Mouse (Mus musculus): ENCODE measurements around the gene Emd. TPM values are rescaled to one million over a fixed set of nuclear protein-coding genes. Genes with fewer than 3 reads are reported as not detected.
A peak's percentile ranks its signal among the peaks of the same experiment; 100 is the strongest.

Emd gene
- polyA plus RNA-seq, 1 experiment from 2014 or later: 30.7 TPM

- H3K36me3 ChIP-seq (ENCODE audit: control insufficient read depth, insufficient read depth, low read length): peaks cover 37% of the 10 kb centered on the region
- 16% methylated on average over 3 of the region's 3 CpGs for WGBS
- ATAC-seq (replicated peaks; ENCODE audit: low FRiP score, low TSS enrichment, low read depth): peak; percentile 34
Measured at GRCm38 (mm10) chrX:74244614-74245083, 9.8 kb upstream of the Emd start.

GRCm38 (mm10) chrX:74245107-74245506 is 9.4 kb upstream of the Emd start:
- ATAC-seq (replicated peaks; ENCODE audit: low FRiP score, low TSS enrichment, low read depth) (no peak), DNase-seq (ENCODE audit: low spot score) (no peak)
- H3K4me3 ChIP-seq (ENCODE audit: low read depth, low read length): peak overlapping the region; percentile 59
- H3K4me1 ChIP-seq (replicated peaks; ENCODE audit: control insufficient read depth, insufficient read depth, low read length): no peaks in the 10 kb centered on the region; the same call in 1 of the 2 replicates
- H3K36me3 ChIP-seq (ENCODE audit: control insufficient read depth, insufficient read depth, low read length): peaks cover 33% of the 10 kb centered on the region
- 28% methylated on average over 1 of the region's 1 CpGs for WGBS
- peak overlapping the region; percentile 62 for H3K4me2 ChIP-seq (ENCODE audit: low read length)
- peak overlapping the region; percentile 75 for H3K9ac ChIP-seq (ENCODE audit: low read length)
- H3K27ac ChIP-seq (ENCODE audit: low read depth): peak overlapping the region; percentile 91
- no peaks in the 10 kb centered on the region for H3K27me3 ChIP-seq (replicated peaks; ENCODE audit: control insufficient read depth, insufficient read depth, low read length)
- no peaks in the 10 kb centered on the region for H3K9me3 ChIP-seq (ENCODE audit: control insufficient read depth, low read length)

More at GRCm38 (mm10) chrX:74244614-74245083, 9.8 kb upstream of the Emd start:
- peak; percentile 62 for DNase-seq (ENCODE audit: low spot score)
- Histone ChIP-seq H3K4me3 (ENCODE audit: low read depth, low read length) (peak overlapping the region; percentile 59), H3K9me3 (ENCODE audit: control insufficient read depth, low read length) (no peaks in the 10 kb centered on the region), H3K27ac (ENCODE audit: low read depth) (peak overlapping the region; percentile 91), H3K27me3 (replicated peaks; ENCODE audit: control insufficient read depth, insufficient read depth, low read length) (no peaks in the 10 kb centered on the region), H3K4me2 (ENCODE audit: low read length) (peak overlapping the region; percentile 62), H3K4me1 (replicated peaks; ENCODE audit: control insufficient read depth, insufficient read depth, low read length) (no peaks in the 10 kb centered on the region; the same call in 1 of the 2 replicates), H3K9ac (ENCODE audit: low read length) (peak overlapping the region; percentile 75)

DNA sequence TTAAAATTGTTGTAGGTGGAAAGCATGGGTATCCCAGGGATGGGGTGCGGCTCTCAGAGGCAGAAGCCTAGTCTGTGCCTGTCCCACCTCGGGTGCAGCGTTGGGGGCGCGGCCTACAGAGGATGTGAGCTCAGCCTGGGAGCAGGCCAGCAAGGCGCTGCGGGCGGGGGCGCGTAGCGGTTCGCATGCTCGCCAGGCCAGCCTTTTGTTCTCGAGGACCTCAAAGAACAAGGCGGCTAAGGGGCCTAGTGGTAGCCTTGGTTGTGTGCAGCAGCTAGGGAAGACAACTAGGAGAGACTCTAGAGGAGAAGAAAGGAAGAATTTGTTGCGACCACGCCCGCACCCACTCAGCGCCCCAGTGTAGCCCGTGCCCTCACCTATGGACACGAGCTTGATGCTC is 8.8 kb upstream of the Emd start:
- peak overlapping the region; percentile 62 for H3K4me2 ChIP-seq (ENCODE audit: low read length)
- peaks cover 27% of the 10 kb centered on the region for H3K36me3 ChIP-seq (ENCODE audit: control insufficient read depth, insufficient read depth, low read length)
- WGBS: 25% methylated on average over 21 of the region's 21 CpGs
- H3K9ac ChIP-seq (ENCODE audit: low read length): peak overlapping the region; percentile 75
- H3K9me3 ChIP-seq (ENCODE audit: control insufficient read depth, low read length): no peaks in the 10 kb centered on the region
- peak; percentile 26 for ATAC-seq (replicated peaks; ENCODE audit: low FRiP score, low TSS enrichment, low read depth)
- no peaks in the 10 kb centered on the region; the same call in 1 of the 2 replicates for H3K4me1 ChIP-seq (replicated peaks; ENCODE audit: control insufficient read depth, insufficient read depth, low read length)
- peak overlapping the region; percentile 59 for H3K4me3 ChIP-seq (ENCODE audit: low read depth, low read length)
- peak overlapping the region; percentile 91 for H3K27ac ChIP-seq (ENCODE audit: low read depth)
- DNase-seq (ENCODE audit: low spot score): peak; percentile 83
- no peaks in the 10 kb centered on the region for H3K27me3 ChIP-seq (replicated peaks; ENCODE audit: control insufficient read depth, insufficient read depth, low read length)

DNA sequence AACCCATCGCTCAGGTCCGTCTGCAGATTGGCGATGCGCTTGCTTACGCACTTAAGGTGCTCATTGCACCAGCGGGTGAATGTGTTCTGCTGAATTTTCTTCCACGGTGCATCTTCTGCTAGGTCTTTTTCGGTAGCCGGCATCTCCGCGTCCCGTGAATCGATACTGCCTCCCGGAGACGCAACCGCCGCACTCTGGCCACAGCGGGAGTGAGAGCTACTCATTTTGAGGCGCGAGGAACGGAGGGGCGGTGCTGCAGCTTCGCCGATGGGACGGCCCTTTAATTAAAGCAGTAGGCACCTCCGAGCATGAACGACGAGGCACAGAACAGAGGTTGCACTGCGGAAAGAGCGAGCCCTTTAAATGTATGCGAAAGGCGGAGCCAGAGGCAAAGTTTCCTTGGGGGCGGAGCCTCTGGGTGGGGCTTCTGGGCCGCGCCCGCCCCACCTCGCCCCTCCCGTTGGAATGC is 8.2 kb upstream of the Emd start:
- Histone ChIP-seq H3K4me2 (ENCODE audit: low read length) (peak overlapping the region; percentile 62), H3K4me3 (ENCODE audit: low read depth, low read length) (peak overlapping the region; percentile 59), H3K36me3 (ENCODE audit: control insufficient read depth, insufficient read depth, low read length) (peaks cover 22% of the 10 kb centered on the region), H3K9me3 (ENCODE audit: control insufficient read depth, low read length) (no peaks in the 10 kb centered on the region), H3K27ac (ENCODE audit: low read depth) (peak overlapping the region; percentile 91), H3K4me1 (replicated peaks; ENCODE audit: control insufficient read depth, insufficient read depth, low read length) (no peaks in the 10 kb centered on the region; the same call in 1 of the 2 replicates), H3K9ac (ENCODE audit: low read length) (peak overlapping the region; percentile 75), H3K27me3 (replicated peaks; ENCODE audit: control insufficient read depth, insufficient read depth, low read length) (no peaks in the 10 kb centered on the region)
- ATAC-seq (replicated peaks; ENCODE audit: low FRiP score, low TSS enrichment, low read depth) (peak; percentile 83), DNase-seq (ENCODE audit: low spot score) (peak; percentile 85)
- WGBS: 9% methylated on average over 35 of the region's 38 CpGs

DNA sequence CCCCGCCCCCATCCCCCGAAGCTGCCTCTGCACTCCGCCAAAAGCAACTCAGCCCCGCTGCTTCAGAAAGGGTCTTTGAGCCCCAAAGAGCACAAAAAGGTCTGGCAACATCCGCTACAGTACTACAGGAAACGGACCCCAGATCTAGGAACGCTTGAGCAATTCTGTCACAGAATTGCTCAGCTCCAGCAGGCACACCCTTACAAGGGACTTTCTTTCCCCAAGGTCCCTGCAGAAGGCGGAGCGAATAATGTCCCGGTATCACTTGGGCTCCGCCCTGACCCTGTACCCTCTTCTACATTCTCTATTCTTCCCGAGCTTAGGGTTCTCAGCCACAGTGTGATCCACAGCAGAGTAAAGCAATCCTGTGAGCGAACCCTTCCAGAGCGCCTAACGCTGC is 7.8 kb upstream of the Emd start:
- Histone ChIP-seq H3K9ac (ENCODE audit: low read length) (peak overlapping the region; percentile 53), H3K4me2 (ENCODE audit: low read length) (peak overlapping the region; percentile 46), H3K27ac (ENCODE audit: low read depth) (peak overlapping the region; percentile 89), H3K9me3 (ENCODE audit: control insufficient read depth, low read length) (no peaks in the 10 kb centered on the region), H3K4me3 (ENCODE audit: low read depth, low read length) (peak overlapping the region; percentile 59), H3K4me1 (replicated peaks; ENCODE audit: control insufficient read depth, insufficient read depth, low read length) (no peaks in the 10 kb centered on the region; the same call in 1 of the 2 replicates), H3K36me3 (ENCODE audit: control insufficient read depth, insufficient read depth, low read length) (peaks cover 18% of the 10 kb centered on the region), H3K27me3 (replicated peaks; ENCODE audit: control insufficient read depth, insufficient read depth, low read length) (no peaks in the 10 kb centered on the region)
- 21% methylated on average over 14 of the region's 15 CpGs for WGBS
- no peak for DNase-seq (ENCODE audit: low spot score)
- ATAC-seq (replicated peaks; ENCODE audit: low FRiP score, low TSS enrichment, low read depth): peak; percentile 34

DNA sequence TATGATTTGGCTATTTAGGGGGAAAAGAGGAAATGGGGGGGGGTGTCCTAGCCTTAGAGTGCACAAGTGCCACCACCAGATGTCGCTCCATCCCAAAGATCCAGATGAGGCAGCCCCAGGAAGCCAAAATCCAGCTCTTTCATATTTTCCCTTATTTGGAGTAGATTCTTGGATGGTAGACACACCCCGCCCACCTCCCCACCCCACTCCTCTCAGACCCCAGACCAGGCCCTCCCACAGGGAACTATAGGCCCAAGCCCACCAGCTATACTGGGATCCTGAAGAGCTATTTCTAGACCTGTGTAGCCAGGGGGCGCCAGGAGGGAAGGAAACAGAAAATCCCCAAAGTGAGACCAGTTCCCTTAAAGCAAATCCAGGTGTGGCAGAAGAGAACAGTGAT is 5.8 kb upstream of the Emd start:
- Histone ChIP-seq H3K27me3 (replicated peaks; ENCODE audit: control insufficient read depth, insufficient read depth, low read length) (no peaks in the 10 kb centered on the region), H3K4me3 (ENCODE audit: low read depth, low read length) (peak overlapping the region; percentile 40), H3K36me3 (ENCODE audit: control insufficient read depth, insufficient read depth, low read length) (no peaks in the 10 kb centered on the region), H3K4me2 (ENCODE audit: low read length) (peak overlapping the region; percentile 51), H3K4me1 (replicated peaks; ENCODE audit: control insufficient read depth, insufficient read depth, low read length) (no peaks in the 10 kb centered on the region; the same call in 1 of the 2 replicates), H3K27ac (ENCODE audit: low read depth) (peak overlapping the region; percentile 84), H3K9ac (ENCODE audit: low read length) (peak overlapping the region; percentile 52; the same call in 1 of the 2 replicates), H3K9me3 (ENCODE audit: control insufficient read depth, low read length) (no peaks in the 10 kb centered on the region)
- WGBS: 25% methylated on average over 2 of the region's 3 CpGs
- ATAC-seq (replicated peaks; ENCODE audit: low FRiP score, low TSS enrichment, low read depth): no peak
- DNase-seq (ENCODE audit: low spot score): peak; percentile 81

- Histone ChIP-seq H3K27me3 (replicated peaks; ENCODE audit: control insufficient read depth, insufficient read depth, low read length) (no peaks in the 10 kb centered on the region), H3K4me3 (ENCODE audit: low read depth, low read length) (peak within 1 kb of the TSS; percentile 40), H3K27ac (ENCODE audit: low read depth) (peak within 1 kb of the TSS; percentile 84), H3K9ac (ENCODE audit: low read length) (peak within 1 kb of the TSS; percentile 52), H3K9me3 (ENCODE audit: control insufficient read depth, low read length) (no peaks in the 10 kb centered on the region), H3K4me2 (ENCODE audit: low read length) (peak within 1 kb of the TSS; percentile 51), H3K36me3 (ENCODE audit: control insufficient read depth, insufficient read depth, low read length) (no peaks in the 10 kb centered on the region), H3K4me1 (replicated peaks; ENCODE audit: control insufficient read depth, insufficient read depth, low read length) (no peaks in the 10 kb centered on the region)
- DNase-seq (ENCODE audit: low spot score): peak; percentile 69
- no peak for ATAC-seq (replicated peaks; ENCODE audit: low FRiP score, low TSS enrichment, low read depth)
- WGBS: 14% methylated on average over 38 of the region's 38 CpGs
Measured at GRCm38 (mm10) chrX:74249615-74250014, 4.9 kb upstream of the Emd start, which contains the start of gene Flna. Gene Flna (minus strand): TSS chrX:74249820.

DNA sequence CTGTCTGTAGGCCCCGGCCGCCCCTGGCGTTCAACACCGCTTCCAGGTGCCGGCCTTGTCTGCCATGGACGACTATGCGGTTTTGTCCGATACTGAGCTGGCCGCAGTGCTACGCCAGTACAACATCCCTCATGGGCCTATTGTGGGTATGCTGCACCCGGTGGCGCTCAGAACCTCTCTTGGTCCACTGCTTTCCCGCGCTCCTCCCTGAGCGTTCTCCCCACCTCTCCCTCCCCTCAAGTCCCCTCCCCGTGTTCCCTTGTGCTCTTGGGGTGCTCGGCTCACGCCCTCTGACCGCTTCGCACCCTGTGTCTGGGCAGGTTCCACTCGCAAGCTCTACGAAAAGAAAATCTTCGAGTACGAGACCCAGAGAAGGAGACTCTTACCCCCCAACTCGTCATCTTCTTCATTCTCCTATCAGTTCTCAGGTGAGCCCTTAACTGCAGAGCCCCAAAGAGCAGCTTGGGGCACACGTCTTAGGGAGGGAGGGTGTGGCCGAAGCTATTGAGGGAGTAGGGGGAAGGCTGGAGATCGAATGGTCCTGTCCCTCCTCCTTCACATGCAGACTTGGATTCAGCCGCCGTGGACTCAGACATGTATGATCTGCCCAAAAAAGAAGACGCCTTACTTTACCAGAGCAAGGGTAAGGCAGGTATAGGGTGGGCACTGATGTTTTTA is 540 bp downstream of the Emd start:
- H3K27ac ChIP-seq (ENCODE audit: low read depth): peak overlapping the region; percentile 93
- peak; percentile 22; the same call in 1 of the 2 replicates for ATAC-seq (replicated peaks; ENCODE audit: low FRiP score, low TSS enrichment, low read depth)
- peaks cover 18% of the 10 kb centered on the region; the same call in 1 of the 2 replicates for H3K36me3 ChIP-seq (ENCODE audit: control insufficient read depth, insufficient read depth, low read length)
- peak overlapping the region; percentile 56 for H3K4me3 ChIP-seq (ENCODE audit: low read depth, low read length)
- H3K9me3 ChIP-seq (ENCODE audit: control insufficient read depth, low read length): no peaks in the 10 kb centered on the region
- H3K4me2 ChIP-seq (ENCODE audit: low read length): peak overlapping the region; percentile 62
- no peaks in the 10 kb centered on the region for H3K4me1 ChIP-seq (replicated peaks; ENCODE audit: control insufficient read depth, insufficient read depth, low read length)
- WGBS: 22% methylated on average over 30 of the region's 31 CpGs
- peak overlapping the region; percentile 73 for H3K9ac ChIP-seq (ENCODE audit: low read length)
- no peak for DNase-seq (ENCODE audit: low spot score)
- no peaks in the 10 kb centered on the region for H3K27me3 ChIP-seq (replicated peaks; ENCODE audit: control insufficient read depth, insufficient read depth, low read length)
